ENCODE assay signal across 8 mouse cellular contexts in genomic region chr2:44556861-44557592, GRCm38 (mm10).
A peak's percentile ranks its signal among the peaks of the same experiment; 100 is the strongest.
DNase-seq lines count a peak whose midpoint lies in the region; ATAC-seq and TF ChIP-seq lines count a peak whose summit lies in the region.

No protein-coding gene starts in this region.

- peak overlapping the region; percentile 63 for H3K9ac ChIP-seq in forebrain, postnatal 0 days
- peak overlapping the region; percentile 40; the same call in 1 of the 2 replicates for H3K9ac ChIP-seq in hindbrain, embryonic 11.5 days (ENCODE audit: low read depth, low read length)
- H3K9ac ChIP-seq in stomach, embryonic 16.5 days (ENCODE audit: low read length), result peak overlapping the region; percentile 69

- H3K4me3 ChIP-seq in bone marrow macrophage, adult 2 months (ENCODE audit: insufficient read depth, low read length), result peak overlapping the region; percentile 62
- H3K4me3 ChIP-seq in forebrain, postnatal 0 days (ENCODE audit: low read depth, low read length), result peak overlapping the region; percentile 40
- H3K4me3 ChIP-seq in hindbrain, embryonic 11.5 days (ENCODE audit: low read depth, low read length), result peak overlapping the region; percentile 40
- H3K4me3 ChIP-seq in stomach, embryonic 16.5 days (replicated peaks; ENCODE audit: low read length), result peak overlapping the region; percentile 41

- H3K4me2 ChIP-seq in forebrain, postnatal 0 days (ENCODE audit: low read depth), result peak overlapping the region; percentile 97
- peak overlapping the region; percentile 59 for H3K4me2 ChIP-seq in hindbrain, embryonic 11.5 days (replicated peaks; ENCODE audit: low read depth, low read length)
- H3K4me2 ChIP-seq in stomach, embryonic 16.5 days (ENCODE audit: low read depth, low read length), result peak overlapping the region; percentile 65

- no peak for TF ChIP-seq POLR2A in bone marrow macrophage, adult 2 months (IDR thresholded peaks at IDR 0.05; ENCODE audit: borderline replicate concordance, low read depth, low read length)

- peak; percentile 13 for DNase-seq in cerebellum, adult 11 months
- no peak for DNase-seq in cerebellum, adult 9-10 months
- DNase-seq in forebrain, postnatal 0 days, result peak; percentile 56
- peak; percentile 67 for DNase-seq in hindbrain, embryonic 11.5 days (ENCODE audit: low spot score)
- peak; percentile 55 for DNase-seq in left cerebral cortex, adult 11 months (ENCODE audit: low spot score)

- TF ChIP-seq CTCF in bone marrow macrophage, adult 2 months (IDR thresholded peaks at IDR 0.05; ENCODE audit: low read depth, low read length), result no peak
- TF ChIP-seq CTCF in forebrain, postnatal 0 days (IDR thresholded peaks at IDR 0.05; ENCODE audit: low read depth), result no peak

- H3K27ac ChIP-seq in bone marrow macrophage, adult 2 months (ENCODE audit: insufficient read depth, low read depth, low read length), result no peak overlapping the region
- peak overlapping the region; percentile 74 for H3K27ac ChIP-seq in forebrain, postnatal 0 days (ENCODE audit: low read depth, low read length)
- H3K27ac ChIP-seq in hindbrain, embryonic 11.5 days (ENCODE audit: low read depth, low read length), result no peak overlapping the region
- H3K27ac ChIP-seq in stomach, embryonic 16.5 days (ENCODE audit: low read length), result peak overlapping the region; percentile 88

- H3K4me1 ChIP-seq in bone marrow macrophage, adult 2 months (ENCODE audit: control insufficient read depth, insufficient read depth, low read length), result no peaks in the 10 kb centered on the region
- peaks cover 5% of the 10 kb centered on the region; the same call in 1 of the 2 replicates for H3K4me1 ChIP-seq in forebrain, postnatal 0 days (ENCODE audit: insufficient read depth)
- no peaks in the 10 kb centered on the region for H3K4me1 ChIP-seq in hindbrain, embryonic 11.5 days (replicated peaks; ENCODE audit: control insufficient read depth, insufficient read depth, low read length)
- peaks cover 5% of the 10 kb centered on the region; the same call in 1 of the 2 replicates for H3K4me1 ChIP-seq in stomach, embryonic 16.5 days (ENCODE audit: control insufficient read depth, insufficient read depth, low read length)

- no peaks in the 10 kb centered on the region for H3K36me3 ChIP-seq in forebrain, postnatal 0 days (ENCODE audit: insufficient read depth)
- no peaks in the 10 kb centered on the region for H3K36me3 ChIP-seq in hindbrain, embryonic 11.5 days (ENCODE audit: control insufficient read depth, insufficient read depth, low read length)
- no peaks in the 10 kb centered on the region for H3K36me3 ChIP-seq in stomach, embryonic 16.5 days (ENCODE audit: control insufficient read depth, insufficient read depth, low read length)

- no peaks in the 10 kb centered on the region for H3K27me3 ChIP-seq in forebrain, postnatal 0 days (ENCODE audit: insufficient read depth, low read length)
- no peaks in the 10 kb centered on the region for H3K27me3 ChIP-seq in hindbrain, embryonic 11.5 days (ENCODE audit: control insufficient read depth, insufficient read depth, low read length)
- H3K27me3 ChIP-seq in stomach, embryonic 16.5 days (ENCODE audit: control insufficient read depth, insufficient read depth, low read length), result no peaks in the 10 kb centered on the region; the same call in 1 of the 2 replicates

- H3K9me3 ChIP-seq in forebrain, postnatal 0 days (ENCODE audit: low read length), result no peaks in the 10 kb centered on the region
- H3K9me3 ChIP-seq in hindbrain, embryonic 11.5 days (ENCODE audit: control insufficient read depth, low read length), result no peaks in the 10 kb centered on the region
- no peaks in the 10 kb centered on the region for H3K9me3 ChIP-seq in stomach, embryonic 16.5 days (replicated peaks; ENCODE audit: control insufficient read depth, low read length)

- ATAC-seq in forebrain, postnatal 0 days, result peak; percentile 71
- peak; percentile 90 for ATAC-seq in hindbrain, embryonic 11.5 days (ENCODE audit: low FRiP score)
- peak; percentile 62 for ATAC-seq in megakaryocyte-erythroid progenitor cell, adult 5-6 weeks (replicated peaks; ENCODE audit: low FRiP score, low TSS enrichment, poor library complexity, severe bottlenecking)
- ATAC-seq in stomach, embryonic 16.5 days (ENCODE audit: insufficient read depth, low FRiP score), result peak; percentile 31

- 1% methylated on average over 42 of the region's 42 CpGs for WGBS in forebrain, postnatal 0 days
- 1% methylated on average over 42 of the region's 42 CpGs for WGBS in hindbrain, embryonic 11.5 days
- 3% methylated on average over 42 of the region's 42 CpGs for WGBS in stomach, embryonic 16.5 days

Comparison
In these comparisons a context has a peak if more than half of its experiments do, and no peak if none do; other contexts are left out.
1. H3K27ac ChIP-seq: peak in forebrain, postnatal 0 days (single experiment) and stomach, embryonic 16.5 days (single experiment); none in bone marrow macrophage, adult 2 months (single experiment) and hindbrain, embryonic 11.5 days (single experiment).
2. ATAC-seq: peak in every context shown above with its lines; median percentile 90 in hindbrain, embryonic 11.5 days; 71 in forebrain, postnatal 0 days; 62 in megakaryocyte-erythroid progenitor cell, adult 5-6 weeks; 31 in stomach, embryonic 16.5 days.
3. Peak in every context shown above with its lines, with median percentiles within 50 percentile points of each other: H3K4me3 ChIP-seq, H3K4me2 ChIP-seq and H3K9ac ChIP-seq.